Comparison of ENCODE assay signal across 15 mouse cellular contexts in the genomic region with DNA sequence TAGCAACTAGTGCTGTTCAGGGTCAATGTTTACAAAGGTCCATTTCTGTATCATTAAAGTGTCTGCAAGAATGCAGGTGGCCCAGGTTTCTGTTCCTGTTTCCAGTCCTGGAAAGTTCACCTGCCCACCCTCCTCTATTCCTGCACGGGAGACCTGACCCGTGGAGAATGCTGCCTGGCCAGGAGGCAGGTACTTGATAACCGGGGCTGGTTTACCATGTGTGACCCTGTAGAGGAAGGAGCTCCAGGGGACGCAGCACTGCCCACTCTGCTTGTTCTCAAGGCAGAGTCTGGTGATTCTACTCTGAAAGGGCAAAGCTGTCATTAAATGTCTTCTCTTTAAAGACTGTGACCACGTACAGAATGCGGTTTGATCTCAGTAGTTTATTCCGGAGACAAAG. TPM values are rescaled to one million over a fixed set of nuclear protein-coding genes. Genes with fewer than 3 reads are reported as not detected.
"Had no signal": no experiment of that assay in that cellular context is flagged by ENCODE, and none has a peak within 500 bp of the region (broad histone marks: within the 10 kb centered on the region; RNA-seq: fewer than 3 reads in every experiment).

No protein-coding gene starts in this region.

- H3K4me2 ChIP-seq: lung, embryonic 14.5 days; midbrain, embryonic 12.5 days; neural tube, embryonic 13.5 days; neural tube, embryonic 15.5 days had no signal

- H3K27ac ChIP-seq: midbrain, embryonic 10.5 days; midbrain, embryonic 12.5 days; neural tube, embryonic 13.5 days; neural tube, embryonic 15.5 days had no signal

- H3K4me1 ChIP-seq: midbrain, embryonic 10.5 days; midbrain, embryonic 12.5 days; neural tube, embryonic 13.5 days; neural tube, embryonic 15.5 days had no signal

- H3K9me3 ChIP-seq: midbrain, embryonic 10.5 days; midbrain, embryonic 12.5 days; neural tube, embryonic 13.5 days; neural tube, embryonic 15.5 days had no signal

- ATAC-seq: midbrain, embryonic 16.5 days had no signal

- H3K27me3 ChIP-seq: midbrain, embryonic 12.5 days; neural tube, embryonic 13.5 days; neural tube, embryonic 15.5 days had no signal

- H3K9ac ChIP-seq: lung, embryonic 14.5 days; midbrain, embryonic 12.5 days; neural tube, embryonic 13.5 days; neural tube, embryonic 15.5 days had no signal

- H3K4me3 ChIP-seq: midbrain, embryonic 10.5 days; midbrain, embryonic 12.5 days; myocyte; neural tube, embryonic 13.5 days; neural tube, embryonic 15.5 days had no signal

- DNase-seq: lung, adult 18-20 months; lung, embryonic 14.5 days; lung, postnatal 10 days; lung, postnatal 4 days; midbrain, embryonic 14.5 days; right cerebral cortex, postnatal 14 days; thymus, adult 18-20 months; thymus, postnatal 14 days; thymus, postnatal 36 days had no signal

RNA-seq across cellular contexts. Expression of gene Chga, which starts 13.4 kb away (rescaled TPM):
- polyA plus RNA-seq: myocyte had no signal
